Mouse (Mus musculus): ENCODE data around the gene Synrg. TPM values are rescaled to one million over a fixed set of nuclear protein-coding genes. Genes with fewer than 3 reads are reported as not detected.

The Synrg gene
- polyA plus RNA-seq, 3 experiments from 2014 or later = 6.3 to 11.0 (median 10.4) TPM

DNA sequence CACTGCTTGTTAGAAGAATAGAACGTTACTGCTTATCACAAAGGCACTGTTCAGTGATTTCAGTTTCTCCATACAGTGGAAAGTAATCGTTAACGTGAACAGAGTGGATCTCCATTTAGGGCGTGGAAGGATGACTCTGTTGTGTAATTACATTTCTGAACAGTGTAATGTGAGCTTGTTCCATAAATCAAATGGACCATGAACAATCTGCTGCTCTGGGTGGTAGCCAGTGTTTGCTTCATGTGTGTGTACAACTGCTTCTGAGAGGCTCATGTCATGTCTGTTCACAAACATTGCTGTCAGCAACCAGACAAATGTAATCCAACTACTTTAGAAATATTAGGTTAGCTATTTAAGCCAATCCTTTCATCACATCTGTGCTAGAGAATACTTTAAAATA is 27.5 kb downstream of the Synrg start:
- ATAC-seq = no peak

DNA sequence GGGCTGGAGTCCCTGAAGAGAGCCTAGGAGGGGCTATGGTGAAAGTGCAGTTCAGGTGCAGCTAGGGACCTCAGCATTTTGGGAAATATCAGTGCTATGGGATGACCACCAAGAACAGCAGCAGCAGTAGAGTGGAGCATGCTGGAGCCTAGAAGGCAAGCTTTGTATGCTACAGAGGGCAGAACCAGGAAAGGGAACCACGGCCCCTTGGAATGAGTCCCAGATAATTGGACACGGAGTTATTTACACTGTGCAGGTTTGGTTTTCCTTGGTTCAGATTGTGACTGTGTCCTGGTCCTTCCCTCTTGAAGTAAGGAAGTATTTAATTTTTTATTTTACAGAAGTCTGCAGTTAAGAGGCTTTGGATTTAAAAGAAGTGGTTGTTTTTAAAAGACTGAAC is 29.2 kb downstream of the Synrg start:
- ATAC-seq = no peak

DNA sequence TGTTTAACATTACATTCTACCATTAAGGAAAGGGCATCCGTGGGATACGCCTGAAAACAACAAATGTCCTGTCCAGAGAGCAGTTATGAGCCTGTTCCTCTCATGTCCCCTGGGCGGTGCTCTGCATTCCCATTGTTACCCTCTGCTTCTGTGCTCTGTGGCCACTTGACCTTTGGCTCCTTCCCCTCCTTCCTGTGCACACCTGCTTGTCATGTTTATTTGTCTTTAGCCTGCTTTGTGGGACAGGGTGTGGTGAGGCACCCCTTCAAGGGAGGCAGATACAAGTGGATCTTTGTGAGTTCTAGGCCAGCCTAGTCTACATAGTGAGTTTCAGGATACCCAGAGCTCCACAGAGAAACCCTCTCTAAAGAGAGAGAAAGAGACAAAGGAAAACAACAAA is 30.3 kb downstream of the Synrg start:
- ATAC-seq = no peak

DNA sequence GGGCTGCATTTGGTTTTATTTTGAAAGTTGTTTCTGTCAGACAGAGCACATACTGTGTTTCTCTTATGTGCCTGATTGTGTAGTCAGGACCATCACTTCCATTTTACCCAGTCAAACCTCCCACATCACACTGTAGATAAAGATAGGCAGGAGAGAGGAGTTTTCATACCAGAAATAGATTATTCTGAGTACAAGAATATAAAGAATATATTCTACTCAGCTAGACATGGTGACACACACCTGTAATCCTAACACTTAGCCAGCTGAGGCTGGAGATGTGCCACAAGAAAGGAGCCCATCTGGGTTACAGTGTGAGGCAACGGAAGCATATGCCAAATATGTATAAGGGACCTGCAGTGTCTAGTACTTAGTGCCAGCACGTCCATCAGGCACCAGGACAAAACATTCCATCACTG is 31.3 kb downstream of the Synrg start:
- ATAC-seq = no peak

DNA sequence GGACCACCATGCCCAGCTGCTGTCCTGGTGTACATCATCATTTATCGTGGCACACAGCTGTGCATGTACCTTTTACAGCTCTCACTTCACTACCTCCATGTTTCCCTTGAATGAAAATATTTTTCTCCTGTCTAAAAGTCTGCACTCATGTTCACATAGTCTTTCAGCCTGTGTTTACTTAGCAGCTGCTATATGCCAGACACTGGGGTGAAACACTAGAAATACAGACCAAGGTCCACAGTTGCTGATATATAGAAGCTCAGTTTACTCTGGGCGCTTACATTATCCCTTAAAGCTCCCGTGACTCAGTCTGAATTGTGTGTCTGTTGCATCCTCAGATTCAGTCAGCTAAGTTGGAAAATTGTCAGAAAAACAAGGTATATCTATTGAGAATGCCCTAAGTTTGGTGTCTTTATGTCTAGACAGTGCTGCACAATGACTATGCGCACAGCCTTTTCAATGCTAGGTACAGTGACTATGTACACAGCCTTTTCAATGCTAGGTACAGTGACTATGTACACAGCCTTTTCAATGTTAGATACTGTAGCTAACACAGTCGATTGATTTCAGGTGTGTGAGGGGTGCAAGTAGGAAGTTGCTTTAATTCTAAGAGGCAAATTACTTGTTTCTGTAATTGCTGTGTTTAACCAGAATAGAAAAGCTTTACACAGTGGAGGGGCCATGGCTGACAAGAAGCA is 33.1 kb downstream of the Synrg start:
- no peak for ATAC-seq

DNA sequence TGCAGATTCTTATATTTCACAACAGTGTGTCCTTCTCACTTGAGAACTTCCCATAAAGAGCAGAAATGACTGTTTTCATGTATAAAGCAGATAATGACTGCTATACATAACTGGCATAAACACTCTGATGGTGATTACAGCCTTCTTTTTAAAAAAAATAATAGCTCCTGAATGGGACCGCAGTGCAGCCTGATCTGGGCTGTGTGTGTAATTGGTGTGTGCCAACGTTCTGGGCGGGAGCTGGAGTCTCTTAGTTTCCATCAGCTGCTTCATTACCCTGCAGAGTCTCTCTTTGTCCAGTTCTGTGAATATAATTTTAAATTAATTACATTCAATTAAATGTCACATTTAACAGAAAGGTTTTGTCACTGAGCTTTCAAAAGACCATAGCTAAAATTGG is 34.8 kb downstream of the Synrg start:
- ATAC-seq = no peak

DNA sequence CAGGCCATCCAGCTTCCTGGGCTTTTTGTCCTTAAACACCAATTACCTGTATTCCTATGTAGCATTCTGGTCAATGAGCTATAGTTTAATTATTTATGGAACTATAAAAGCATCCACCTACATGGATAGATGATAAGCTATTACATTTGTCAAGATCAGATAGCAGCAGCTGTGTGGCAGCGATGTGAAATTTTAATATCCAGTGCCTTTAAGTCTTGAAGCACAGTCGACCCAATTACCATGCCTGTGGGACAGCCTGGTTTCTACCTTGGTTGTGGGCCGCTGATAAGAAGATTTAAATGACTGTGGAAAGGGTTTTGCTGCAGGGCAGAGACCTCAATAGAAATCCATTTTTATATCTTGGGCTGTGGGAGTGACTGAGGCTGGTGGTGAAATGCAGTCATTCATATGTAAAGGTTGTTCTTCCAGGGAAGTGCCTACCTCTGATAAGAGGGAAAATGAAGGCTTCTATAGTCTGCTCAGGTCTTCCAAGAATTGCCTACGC is 35.2 kb downstream of the Synrg start:
- ATAC-seq = no peak

DNA sequence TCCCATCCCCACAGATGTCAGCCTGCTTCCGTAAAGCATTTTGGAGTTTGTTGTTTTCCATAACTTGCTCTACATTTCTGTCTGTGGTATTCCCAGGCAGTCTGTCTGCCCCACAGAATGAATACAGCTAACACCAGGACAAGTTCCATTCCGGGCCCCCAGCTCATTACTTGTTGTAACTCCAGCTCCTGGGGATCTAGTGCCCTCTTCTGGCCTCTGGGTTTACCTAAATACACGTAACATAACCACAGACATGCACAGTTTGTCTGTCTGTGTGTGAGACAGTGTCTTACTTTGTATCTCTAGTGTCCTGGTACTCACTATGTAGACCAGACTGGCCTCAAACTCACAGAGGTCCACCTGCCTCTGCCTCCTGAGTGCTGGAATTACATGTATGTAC is 37.0 kb downstream of the Synrg start:
- no peak for ATAC-seq

DNA sequence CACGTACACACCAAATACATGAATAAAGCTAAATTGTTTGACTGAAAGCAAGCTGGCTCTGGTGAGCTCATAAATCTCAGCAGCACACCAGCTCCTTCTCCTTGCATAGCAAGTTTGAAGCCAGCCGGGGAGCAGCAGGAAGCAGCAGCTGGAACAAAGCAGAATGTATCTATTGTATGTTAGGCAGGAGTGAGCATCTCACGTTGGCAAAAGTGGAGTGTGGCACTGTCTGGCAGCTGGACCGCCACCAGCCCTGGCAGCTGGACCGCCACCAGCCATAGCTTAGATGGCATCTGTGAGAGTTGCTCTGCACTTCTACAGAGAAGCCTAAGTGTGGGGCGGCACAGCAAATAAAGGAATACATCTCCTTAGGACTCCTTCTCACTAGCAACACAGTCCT is 39.8 kb downstream of the Synrg start:
- ATAC-seq = no peak

DNA sequence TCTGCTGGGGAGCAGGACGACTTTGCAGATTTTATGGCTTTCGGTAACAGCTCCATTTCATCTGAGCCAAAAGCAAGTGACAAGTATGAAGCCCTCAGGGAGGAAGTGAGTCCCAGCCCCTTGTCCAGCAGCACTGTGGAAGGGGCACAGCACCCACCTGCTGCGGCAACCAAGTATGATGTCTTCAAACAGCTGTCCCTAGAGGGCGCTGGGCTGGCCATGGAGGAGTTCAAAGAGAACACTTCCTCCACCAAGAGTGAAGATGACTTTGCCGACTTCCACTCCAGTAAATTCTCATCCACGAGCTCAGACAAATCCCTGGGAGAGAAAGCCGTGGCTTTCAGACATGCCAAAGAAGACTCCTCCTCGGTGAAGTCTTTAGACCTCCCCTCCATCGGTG is 44.8 kb downstream of the Synrg start:
- no peak for ATAC-seq

DNA sequence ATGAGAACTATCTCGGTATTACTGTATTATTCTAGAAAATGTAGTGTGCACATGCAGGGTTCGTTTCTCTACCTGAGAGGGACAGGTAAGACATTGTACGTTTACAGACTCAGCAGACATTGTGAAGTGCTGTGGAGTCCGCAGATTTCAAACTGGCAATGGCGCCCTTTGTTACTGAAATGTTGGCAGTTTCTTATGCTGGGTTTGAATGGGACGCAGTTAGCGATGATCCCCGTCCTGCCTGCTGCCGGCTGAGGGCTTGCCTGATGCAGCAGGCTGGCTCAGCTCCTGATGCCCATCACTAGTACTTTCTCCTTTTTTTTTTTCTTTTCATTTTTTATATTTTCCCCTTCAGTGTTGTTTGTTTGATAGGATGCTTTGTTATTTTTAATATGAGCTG is 46.2 kb downstream of the Synrg start:
- no peak for ATAC-seq

DNA sequence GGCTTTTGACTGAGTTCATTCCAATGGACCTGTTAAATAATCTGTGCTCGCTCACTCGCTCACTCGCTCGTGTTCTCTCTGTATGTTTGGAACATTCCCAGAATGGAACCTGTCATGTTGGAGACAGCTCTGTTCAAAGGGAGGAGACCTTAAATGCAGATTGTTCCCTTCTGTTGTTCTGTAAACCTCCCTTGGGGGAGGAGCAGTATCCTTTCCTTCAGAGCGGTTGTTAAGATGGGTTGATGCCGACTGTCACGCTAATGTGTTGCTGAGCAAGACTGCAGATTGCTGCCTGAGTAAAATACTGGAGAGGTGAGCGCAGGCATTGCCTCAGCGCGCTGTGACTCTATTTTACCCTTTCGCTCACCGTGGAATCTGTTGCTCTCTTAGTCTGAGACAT is 46.8 kb downstream of the Synrg start:
- ATAC-seq = no peak

DNA sequence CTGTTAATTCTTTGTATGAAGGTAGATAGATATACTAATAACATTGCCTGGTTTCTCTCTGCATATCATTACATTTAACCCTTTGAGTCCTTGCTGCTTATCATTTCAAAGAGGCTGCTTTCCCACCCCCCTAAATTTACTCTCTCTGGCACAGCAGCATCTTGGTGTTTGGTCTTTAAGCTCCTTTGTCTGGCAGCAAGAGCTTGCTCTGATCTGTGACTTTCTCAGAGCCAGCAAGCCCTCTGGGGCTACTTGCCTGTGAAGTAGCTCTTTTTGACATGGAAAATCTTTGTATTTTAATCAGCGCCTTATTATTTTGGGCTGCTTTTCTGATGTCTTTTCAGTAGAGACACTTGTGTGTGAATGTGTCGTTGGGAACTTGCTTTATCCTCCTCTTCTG is 47.3 kb downstream of the Synrg start:
- no peak for ATAC-seq

DNA sequence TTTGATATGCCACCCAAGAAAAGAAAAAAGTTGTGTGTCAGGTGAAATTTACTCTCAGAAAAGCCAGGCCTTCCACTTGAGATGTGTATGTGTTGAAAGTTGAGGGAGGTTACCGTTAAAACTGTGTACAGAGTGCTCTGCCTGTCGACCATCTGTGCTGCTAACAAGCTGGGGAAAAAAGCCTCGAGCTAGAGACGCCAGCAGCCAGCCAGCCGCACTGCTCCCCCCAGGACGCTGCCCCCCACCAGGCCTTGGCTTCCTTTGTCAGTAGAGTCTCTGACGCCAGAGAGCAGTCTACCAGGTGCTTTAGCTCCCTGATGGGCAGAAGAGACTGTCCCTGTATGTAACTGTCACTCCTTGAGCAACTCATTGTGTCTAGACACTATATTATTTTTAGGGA is 48.9 kb downstream of the Synrg start:
- ATAC-seq = no peak

DNA sequence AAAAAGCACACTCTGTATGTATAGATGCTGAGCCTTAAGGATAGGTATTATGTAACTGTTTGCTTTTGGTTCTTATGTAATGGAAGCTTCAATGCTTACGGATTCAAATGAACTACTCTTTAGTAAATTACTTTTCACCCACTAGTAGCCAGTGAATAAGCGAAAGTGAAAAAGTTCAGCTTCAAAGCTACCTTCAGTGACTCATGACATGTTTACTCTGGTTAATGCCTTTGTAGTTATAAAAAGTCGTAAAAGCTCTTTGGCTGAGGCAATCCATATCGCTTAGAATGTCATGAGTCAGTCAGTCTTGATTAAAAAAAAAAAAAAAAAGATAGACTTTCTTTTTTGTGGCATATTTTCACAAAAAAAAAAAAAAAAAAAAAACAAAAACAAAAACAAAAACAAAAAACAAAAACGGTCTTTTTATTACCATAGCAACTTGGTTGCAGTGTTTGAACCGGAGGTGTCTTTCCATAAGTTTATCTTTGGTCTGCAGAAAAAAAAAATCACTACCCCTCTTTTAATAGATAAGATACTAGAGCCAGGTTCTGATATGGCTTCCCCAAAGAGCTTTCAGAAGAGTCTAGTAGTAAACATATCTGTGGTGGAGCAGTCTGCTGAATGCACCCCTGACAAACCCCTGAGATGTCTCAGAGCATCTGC is 52.0 kb downstream of the Synrg start:
- ATAC-seq = no peak

DNA sequence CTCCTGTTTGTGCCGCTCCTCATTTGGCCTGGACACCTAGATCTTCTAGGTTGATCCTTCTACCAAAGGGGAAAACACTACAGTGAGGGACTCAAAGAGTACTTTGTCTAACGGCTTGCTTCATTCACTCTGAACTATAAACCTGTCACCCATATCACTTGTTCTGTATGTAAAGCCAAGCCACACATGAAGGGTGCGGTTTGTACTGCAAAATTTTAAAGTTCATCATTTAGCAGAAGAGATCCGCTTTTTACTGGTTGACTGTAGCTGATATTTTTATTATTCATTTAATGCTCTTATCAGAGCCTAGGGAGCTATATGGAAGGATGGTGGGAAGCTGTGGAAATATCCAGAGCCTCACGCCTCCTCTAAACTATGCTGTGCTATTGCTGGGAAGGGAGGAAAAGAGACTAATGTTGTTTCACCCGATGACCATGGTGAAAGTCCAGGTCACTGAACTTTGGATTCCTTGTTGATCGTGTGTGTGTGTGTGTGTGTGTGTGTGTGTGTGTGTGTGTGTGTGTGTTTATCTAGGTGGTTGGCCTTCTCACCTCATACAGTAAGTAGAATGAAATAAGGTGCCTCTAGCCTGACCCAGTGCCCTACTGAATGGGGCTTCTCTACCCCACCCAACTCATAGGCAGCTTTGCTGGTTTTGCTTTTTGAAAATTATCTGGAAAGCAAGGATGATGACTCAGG is 52.7 kb downstream of the Synrg start:
- no peak for ATAC-seq

DNA sequence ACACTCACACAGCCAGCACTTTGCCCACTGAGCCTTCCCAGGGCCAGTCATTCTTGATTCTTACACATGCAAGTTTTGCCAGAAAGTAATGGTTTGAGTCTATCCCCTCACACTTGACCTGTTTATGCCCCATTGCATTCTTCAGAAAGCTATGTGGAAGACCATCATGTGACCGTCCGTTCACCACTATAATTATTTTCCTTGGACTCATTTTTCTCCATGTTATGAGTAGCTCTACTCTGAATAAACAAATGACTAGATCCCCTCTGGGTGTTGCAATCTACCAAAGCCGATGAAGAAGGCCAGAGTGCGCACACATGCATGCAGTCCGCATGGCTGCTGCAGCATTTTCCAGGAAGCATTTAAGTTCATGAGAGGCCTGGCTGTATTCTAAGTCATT is 63.0 kb downstream of the Synrg start:
- no peak for ATAC-seq

DNA sequence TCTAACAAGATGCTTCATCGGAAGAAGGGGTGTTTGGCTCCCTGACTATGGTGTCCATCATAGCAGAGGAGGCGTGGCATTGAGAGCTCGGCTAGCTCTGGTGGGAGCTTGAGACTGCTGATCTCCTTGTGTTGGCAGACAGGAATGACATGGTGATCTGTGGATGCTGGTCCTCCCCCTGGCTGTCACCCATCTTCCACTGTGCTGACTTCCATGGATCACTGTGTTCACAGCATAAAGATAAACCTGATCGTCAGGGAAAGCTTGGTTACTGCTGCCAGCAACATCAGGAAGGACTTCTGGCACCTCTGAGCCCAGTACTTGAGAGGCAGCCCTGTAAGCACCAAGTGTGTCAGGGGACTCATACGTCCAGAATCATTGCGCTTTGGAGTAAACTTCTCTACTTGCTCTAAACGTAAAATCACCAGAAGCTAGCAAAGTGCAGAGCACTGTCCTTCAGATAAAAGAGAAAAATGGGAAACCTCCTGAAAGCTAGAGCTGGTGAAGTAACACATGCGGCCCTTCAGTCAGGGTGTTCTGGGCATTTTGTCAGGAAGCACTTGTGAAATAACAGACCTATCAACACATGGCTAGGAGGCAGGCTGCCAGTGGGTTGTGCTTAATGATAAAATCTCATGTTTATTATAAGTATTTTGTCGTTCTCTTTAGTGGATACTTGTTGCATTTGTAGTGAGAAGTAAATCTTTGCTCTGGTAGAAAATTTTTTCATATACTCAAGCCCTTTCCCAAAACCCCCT is 64.2 kb downstream of the Synrg start:
- no peak for ATAC-seq

DNA sequence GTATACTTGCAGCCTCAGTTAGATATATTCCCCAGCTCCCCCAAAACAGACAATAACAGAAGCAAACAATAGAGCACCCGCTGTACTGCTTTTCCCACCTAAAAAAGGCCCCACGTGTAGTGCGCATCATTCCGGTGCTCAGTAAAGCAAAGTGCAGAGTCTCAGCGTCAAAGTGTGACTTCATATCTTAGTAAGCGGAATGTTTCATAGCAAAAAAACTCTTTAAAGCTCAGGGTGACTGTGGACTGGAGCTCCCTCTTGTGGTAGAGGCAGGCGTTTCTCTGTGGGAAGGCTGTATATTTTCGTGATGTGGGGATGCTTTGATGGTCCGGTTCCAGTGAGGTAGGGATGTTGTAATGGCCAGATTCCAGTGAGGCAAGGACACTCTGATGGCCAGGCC is 67.7 kb downstream of the Synrg start:
- no peak for ATAC-seq

DNA sequence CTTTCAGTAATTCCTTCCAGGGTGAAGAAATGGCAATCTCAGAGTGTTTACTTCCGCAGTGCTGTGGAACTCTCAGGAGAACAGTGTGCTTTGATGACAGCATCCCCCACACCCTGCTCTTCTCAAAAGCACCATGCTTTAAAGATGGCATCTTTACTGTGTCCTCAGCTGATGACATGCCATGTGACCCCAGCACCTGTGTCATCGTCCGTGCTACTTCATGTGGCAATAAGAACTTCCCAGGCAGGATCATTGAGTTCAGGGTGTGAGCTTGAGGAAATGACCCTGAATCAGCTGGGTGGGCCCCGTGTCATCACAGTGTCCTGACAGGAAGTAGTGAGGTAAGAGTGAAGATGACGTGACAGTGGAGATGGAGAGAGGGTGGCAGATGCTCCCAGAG is 68.3 kb downstream of the Synrg start:
- ATAC-seq = no peak

DNA sequence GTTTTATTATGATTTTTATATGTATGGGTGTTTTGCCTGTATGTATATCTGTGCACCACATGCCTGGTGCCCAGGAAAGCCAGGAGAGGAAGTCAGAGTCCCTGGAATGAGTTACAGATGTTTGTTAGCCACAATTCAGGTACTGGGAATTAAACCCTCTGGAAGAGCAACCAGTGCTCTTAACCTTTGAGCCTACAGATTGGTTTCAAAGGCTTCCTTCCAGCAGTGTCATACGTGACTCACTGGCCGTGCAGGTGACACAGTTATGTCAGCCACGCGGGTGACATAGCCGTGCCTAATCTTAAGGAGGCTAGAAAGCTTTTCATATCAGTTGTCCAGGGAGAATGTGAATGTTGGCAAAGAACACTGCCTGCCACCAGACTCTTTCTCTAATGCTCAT is 69.4 kb downstream of the Synrg start:
- no peak for ATAC-seq

DNA sequence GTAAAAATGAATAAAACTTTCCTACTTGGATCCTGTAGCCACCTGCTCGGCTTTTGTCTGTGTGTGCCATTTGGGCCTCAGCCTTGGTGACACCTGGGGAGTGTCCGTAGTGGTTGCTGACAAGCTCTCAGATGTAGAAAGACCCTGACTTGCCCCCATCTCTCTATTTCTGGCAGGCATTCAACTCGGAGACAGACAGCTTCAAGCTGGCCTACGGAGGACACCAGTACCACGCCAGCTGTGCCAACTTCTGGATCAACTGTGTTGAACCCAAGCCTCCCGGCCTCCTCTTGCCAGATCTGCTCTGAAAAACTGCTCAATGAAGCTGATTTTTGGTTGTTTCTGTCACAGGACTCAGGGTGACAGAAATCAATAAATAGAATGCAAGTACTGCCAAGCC is 76.4 kb downstream of the Synrg start:
- no peak for ATAC-seq

Measured in inflammation-experienced regulatory T-cells, adult 6 months (primary cell).